Mouse (Mus musculus) brain, embryonic 14.5 days (tissue): ENCODE measurements at regions not wholly inside any gene's neighbourhood (a gene's known extent, or its start where the extent isn't known, plus 50 kb on each side); places are given as distances from the start of the nearest gene placed in this dataset.

Experiments used
- CTCF ChIP-seq: fragments of 200-500 bp; IDR thresholded peaks from 2 replicates; pipeline ENCODE4 v1.5.1; 2012; ENCODE audit warnings: inconsistent platforms, mild to moderate bottlenecking, moderate library complexity, borderline replicate concordance; ENCODE audit not compliant: insufficient read depth, insufficient read length; ENCODE audit errors: extremely low read depth
- POLR2A ChIP-seq: fragments of 200-500 bp; IDR thresholded peaks from 2 replicates; pipeline ENCODE4 v1.6.1; 2012; ENCODE audit warnings: mild to moderate bottlenecking, inconsistent platforms, borderline replicate concordance; ENCODE audit not compliant: poor library complexity, insufficient read depth, insufficient read length, severe bottlenecking; ENCODE audit errors: extremely low read depth

GRCm38 (mm10) chr14:76767301-76767700, 210.6 kb upstream of the Serp2 start:
- TF ChIP-seq CTCF: no peak
- TF ChIP-seq POLR2A: no peak
